24 mouse cellular contexts compared by ENCODE assay signal in the genomic region with DNA sequence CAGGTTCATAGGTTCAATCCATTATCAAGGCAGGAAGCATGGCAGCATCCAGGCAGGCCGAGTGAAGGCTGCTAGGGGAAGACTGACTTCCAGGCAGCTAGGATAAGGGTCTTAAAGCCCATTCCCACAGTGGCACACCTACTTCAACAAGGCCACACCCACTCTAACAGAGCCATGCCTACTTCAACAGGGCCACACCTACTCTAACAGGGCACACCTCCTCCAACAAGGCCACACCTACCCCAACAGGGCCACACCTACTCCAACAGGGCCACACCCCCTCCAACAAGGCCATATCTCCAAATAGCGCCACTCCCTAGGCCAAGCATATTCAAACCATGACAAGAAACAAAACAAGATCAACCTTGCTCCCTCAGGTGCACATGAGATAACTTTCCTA. TPM values are rescaled to one million over a fixed set of nuclear protein-coding genes. Genes with fewer than 3 reads are reported as not detected.
"Had no signal": no experiment of that assay in that cellular context is flagged by ENCODE, and none has a peak within 500 bp of the region (broad histone marks: within the 10 kb centered on the region; RNA-seq: fewer than 3 reads in every experiment).

No protein-coding gene starts in this region.

- H3K9ac ChIP-seq: neural tube, embryonic 13.5 days; neural tube, embryonic 15.5 days; stomach, embryonic 15.5 days had no signal

- DNase-seq: retina, postnatal 1 day; right cerebral cortex, adult 18-20 months; right cerebral cortex, postnatal 14 days; right cerebral cortex, postnatal 25 days; right cerebral cortex, postnatal 4 days; spleen, adult 18-20 months; thymus, adult 18-20 months; thymus, adult 2 months; thymus, postnatal 14 days; thymus, postnatal 25 days; thymus, postnatal 36 days; thymus, postnatal 4 days had no signal

- H3K9me3 ChIP-seq: neural tube, embryonic 13.5 days; neural tube, embryonic 15.5 days; stomach, embryonic 15.5 days had no signal

- H3K36me3 ChIP-seq: neural tube, embryonic 13.5 days; neural tube, embryonic 15.5 days; stomach, embryonic 15.5 days had no signal

- H3K4me2 ChIP-seq: neural tube, embryonic 13.5 days; neural tube, embryonic 15.5 days; stomach, embryonic 15.5 days had no signal

- H3K4me3 ChIP-seq: neural tube, embryonic 13.5 days; neural tube, embryonic 15.5 days; stomach, embryonic 15.5 days had no signal

- H3K4me1 ChIP-seq: stomach, embryonic 15.5 days had no signal

- H3K27me3 ChIP-seq: neural tube, embryonic 13.5 days; neural tube, embryonic 15.5 days; stomach, embryonic 15.5 days had no signal

- H3K27ac ChIP-seq: neural tube, embryonic 13.5 days; neural tube, embryonic 15.5 days; stomach, embryonic 15.5 days; stomach, postnatal 0 days had no signal

RNA-seq across cellular contexts. Expression of a gene that starts 11.7 kb away (rescaled TPM):
- total RNA-seq: neutrophil, adult 5-6 weeks had no signal
- polyA plus RNA-seq: neural tube, embryonic 13.5 days; neural tube, embryonic 14.5 days; neural tube, embryonic 15.5 days; small intestine, adult 2 months; spleen, adult 2 months; stomach, embryonic 14.5 days; stomach, embryonic 15.5 days; stomach, embryonic 16.5 days; stomach, postnatal 0 days; thymus, adult 2 months; thymus, postnatal 0 days; urinary bladder, adult 2 months had no signal
